ENCODE assay signal across 8 mouse cellular contexts in the genomic region with DNA sequence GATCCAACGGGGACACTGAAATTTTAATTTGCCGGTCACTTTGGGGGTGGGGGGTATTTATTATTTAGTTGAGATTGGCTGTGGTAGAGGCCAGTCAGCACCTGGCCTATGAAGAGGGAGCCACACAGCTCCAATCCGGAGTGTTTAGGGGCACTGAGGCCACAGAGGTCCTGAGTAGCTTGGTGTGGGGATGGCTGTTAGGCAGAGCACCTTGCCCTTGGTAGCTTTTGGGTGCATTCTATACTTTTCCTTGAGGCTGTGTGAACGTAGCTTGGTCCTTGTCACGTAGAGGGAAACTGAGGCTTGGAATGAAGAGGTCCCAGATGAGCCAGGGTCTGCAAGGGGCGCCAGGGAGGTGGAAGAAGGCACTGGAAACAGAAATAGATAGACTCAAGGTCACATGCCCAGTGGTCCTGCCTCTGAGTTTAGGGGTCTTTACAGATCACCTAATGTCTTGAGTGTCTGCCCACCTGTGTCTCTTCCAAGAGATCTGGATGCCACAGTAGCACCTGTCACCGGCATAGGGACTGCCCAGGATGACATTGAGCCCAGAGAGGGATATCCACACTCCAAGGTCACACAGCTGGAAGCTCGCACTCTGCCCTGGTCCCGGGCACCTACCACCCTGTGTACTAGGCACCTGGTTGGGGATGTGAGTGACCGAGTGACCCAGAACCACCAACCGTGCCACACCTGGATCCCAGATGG. TPM values are rescaled to one million over a fixed set of nuclear protein-coding genes. Genes with fewer than 3 reads are reported as not detected.
DNase-seq lines count a peak whose midpoint lies in the region; ATAC-seq and TF ChIP-seq lines count a peak whose summit lies in the region.

No protein-coding gene starts in this region.

- H3K79me2 ChIP-seq in heart, adult 2 months (replicated peaks; ENCODE audit: control insufficient read depth, insufficient read depth, low read length): peaks cover 23% of the 10 kb centered on the region

- H3K27ac ChIP-seq in heart, adult 2 months: peak overlapping the region; percentile 99
- peak overlapping the region; percentile 89 for H3K27ac ChIP-seq in ES-Bruce4 (ENCODE audit: insufficient read depth, low read length)
- peak overlapping the region; percentile 84; the same call in 1 of the 2 replicates for H3K27ac ChIP-seq in forebrain, embryonic 15.5 days (replicated peaks)
- H3K27ac ChIP-seq in liver, embryonic 15.5 days (replicated peaks): peak overlapping the region; percentile 88

- peak in 1 of 2 experiments; percentile 25 for DNase-seq in heart, adult 2 months
- no peak for DNase-seq in heart, postnatal 25 days (ENCODE audit: low spot score)
- DNase-seq in ovary, postnatal 14 days (ENCODE audit: low spot score): no peak
- no peak for DNase-seq in embryo, embryonic 9.5 days (ENCODE audit: extremely low spot score)

- intact Hi-C loops in heart, adult 2 months (cut with DNase I): loop anchor here (2.0 kb wide), 1 partner anchor 28 kb away; a partner anchor contains a TSS
- intact Hi-C loops in heart, postnatal 25 days (cut with DNase I): loop anchor here (2.0 kb wide), 1 partner anchor 28 kb away; a partner anchor contains a TSS

- H3K4me1 ChIP-seq in heart, adult 2 months (ENCODE audit: control insufficient read depth, insufficient read depth, low read length): peaks cover 24% of the 10 kb centered on the region
- H3K4me1 ChIP-seq in ES-Bruce4 (ENCODE audit: control insufficient read depth, insufficient read depth, low read length): peaks cover 2% of the 10 kb centered on the region
- H3K4me1 ChIP-seq in forebrain, embryonic 15.5 days: peaks cover 64% of the 10 kb centered on the region
- peaks cover 78% of the 10 kb centered on the region for H3K4me1 ChIP-seq in liver, embryonic 15.5 days (replicated peaks)

- no peak for ATAC-seq in forebrain, embryonic 15.5 days (replicated peaks)
- ATAC-seq in liver, embryonic 15.5 days (ENCODE audit: insufficient read depth): no peak
- no peak for ATAC-seq in frontal cortex, adult (ENCODE audit: low TSS enrichment)

- 33% methylated on average over 11 of the region's 11 CpGs for WGBS in heart, adult 2 months
- WGBS in forebrain, embryonic 15.5 days: 60% methylated on average over 11 of the region's 11 CpGs
- WGBS in liver, embryonic 15.5 days (ENCODE audit: insufficient replicate concordance): 46% methylated on average over 11 of the region's 11 CpGs

- H3K9me3 ChIP-seq in ES-Bruce4 (replicated peaks; ENCODE audit: control insufficient read depth, insufficient read depth, low read length, poor library complexity, severe bottlenecking): no peaks in the 10 kb centered on the region
- no peaks in the 10 kb centered on the region for H3K9me3 ChIP-seq in forebrain, embryonic 15.5 days
- no peaks in the 10 kb centered on the region for H3K9me3 ChIP-seq in liver, embryonic 15.5 days (replicated peaks)

- peak overlapping the region; percentile 89 for H3K4me2 ChIP-seq in forebrain, embryonic 15.5 days (replicated peaks)
- peak overlapping the region; percentile 92 for H3K4me2 ChIP-seq in liver, embryonic 15.5 days

- H3K27me3 ChIP-seq in heart, adult 2 months (ENCODE audit: control insufficient read depth, insufficient read depth, low read length): no peaks in the 10 kb centered on the region
- no peaks in the 10 kb centered on the region for H3K27me3 ChIP-seq in ES-Bruce4 (ENCODE audit: control insufficient read depth, insufficient read depth, low read length, poor library complexity, severe bottlenecking)
- H3K27me3 ChIP-seq in forebrain, embryonic 15.5 days: peaks cover 19% of the 10 kb centered on the region
- no peaks in the 10 kb centered on the region for H3K27me3 ChIP-seq in liver, embryonic 15.5 days

- peak overlapping the region; percentile 15 for H3K9ac ChIP-seq in heart, adult 2 months (ENCODE audit: low read depth, low read length)
- peak overlapping the region; percentile 97 for H3K9ac ChIP-seq in ES-Bruce4 (ENCODE audit: low read depth, poor library complexity, severe bottlenecking)
- H3K9ac ChIP-seq in forebrain, embryonic 15.5 days (replicated peaks): peak overlapping the region; percentile 76
- H3K9ac ChIP-seq in liver, embryonic 15.5 days: peak overlapping the region; percentile 84

- H3K4me3 ChIP-seq in heart, adult 2 months: peak overlapping the region; percentile 85
- peak overlapping the region; percentile 95 for H3K4me3 ChIP-seq in ES-Bruce4 (ENCODE audit: low read depth, low read length)
- H3K4me3 ChIP-seq in forebrain, embryonic 15.5 days: peak overlapping the region; percentile 91
- H3K4me3 ChIP-seq in liver, embryonic 15.5 days (replicated peaks): peak overlapping the region; percentile 86

- TF ChIP-seq POLR2A in heart, adult 2 months (IDR thresholded peaks at IDR 0.05; ENCODE audit: insufficient read depth, low read depth, low read length): no peak
- no peak for TF ChIP-seq POLR2A in ES-Bruce4 (IDR thresholded peaks at IDR 0.05; ENCODE audit: insufficient read depth, low read length)

- H3K36me3 ChIP-seq in heart, adult 2 months (ENCODE audit: control insufficient read depth, insufficient read depth, low read length): no peaks in the 10 kb centered on the region
- H3K36me3 ChIP-seq in ES-Bruce4 (ENCODE audit: control insufficient read depth, insufficient read depth, low read length, poor library complexity, severe bottlenecking): peaks cover 1% of the 10 kb centered on the region; the same call in 1 of the 2 replicates
- H3K36me3 ChIP-seq in forebrain, embryonic 15.5 days: peaks cover 5% of the 10 kb centered on the region
- peaks cover 42% of the 10 kb centered on the region for H3K36me3 ChIP-seq in liver, embryonic 15.5 days (replicated peaks)

- no peak for TF ChIP-seq CTCF in heart, adult 2 months (IDR thresholded peaks at IDR 0.05)
- no peak for TF ChIP-seq CTCF in ES-Bruce4 (IDR thresholded peaks at IDR 0.05; ENCODE audit: low read depth, low read length)

- TF ChIP-seq EP300 in heart, adult 2 months (IDR thresholded peaks at IDR 0.05; ENCODE audit: insufficient read depth, low read depth, low read length): no peak
- 0 out of 2 replicates have a peak, but pooled peaks have one; percentile 2 for TF ChIP-seq EP300 in ES-Bruce4 (IDR thresholded peaks at IDR 0.05; ENCODE audit: insufficient read depth, low read depth, low read length)

RNA-seq across cellular contexts. Expression of a gene that starts 4.0 kb away (rescaled TPM):
- 10 to 100 TPM; 35.2 to 41.4 TPM for total RNA-seq in heart, adult 2 months (2021)
- polyA plus RNA-seq in heart, adult 2 months (2012; rRNA removed): 16.1 and 20.6 TPM in 2 replicates
- total RNA-seq in heart, postnatal 25 days (2021): 10 to 100 TPM; 34.5 to 42.2 TPM
- polyA plus RNA-seq in ES-Bruce4 (2011; ENCODE audit: insufficient read depth, insufficient read length, low read depth, missing spikeins): 12.6 and 14.4 TPM in 2 replicates
- polyA plus RNA-seq in forebrain, embryonic 15.5 days (2015; fragmentation: Nextera tagmentation; extraction: Ambion mirVana): 12.1 and 15.1 TPM in 2 replicates
- polyA plus RNA-seq in liver, embryonic 15.5 days (2015; fragmentation: Nextera tagmentation; extraction: Ambion mirVana): 47.6 and 56.9 TPM in 2 replicates

RNA-seq across cellular contexts. Expression of a gene that starts 28.7 kb away (rescaled TPM):
- 10 to 100 TPM; 14.1 to 16.5 TPM for total RNA-seq in heart, adult 2 months (2021)
- 22.3 and 23.3 TPM in 2 replicates for polyA plus RNA-seq in heart, adult 2 months (2012; rRNA removed)
- total RNA-seq in heart, postnatal 25 days (2021): 10 to 100 TPM; 15.6 to 17.4 TPM
- 36.8 and 44.9 TPM in 2 replicates for polyA plus RNA-seq in ES-Bruce4 (2011; ENCODE audit: insufficient read depth, insufficient read length, low read depth, missing spikeins)
- 54.9 and 57.8 TPM in 2 replicates for polyA plus RNA-seq in forebrain, embryonic 15.5 days (2015; fragmentation: Nextera tagmentation; extraction: Ambion mirVana)
- 26.0 and 32.6 TPM in 2 replicates for polyA plus RNA-seq in liver, embryonic 15.5 days (2015; fragmentation: Nextera tagmentation; extraction: Ambion mirVana)

RNA-seq across cellular contexts. Expression of a gene that starts 33.3 kb away (rescaled TPM):
- 100 to 1,000 TPM; 115 to 123 TPM for total RNA-seq in heart, adult 2 months (2021)
- polyA plus RNA-seq in heart, adult 2 months (2012; rRNA removed): 89.3 and 116 TPM in 2 replicates
- total RNA-seq in heart, postnatal 25 days (2021): 100 to 1,000 TPM; 122 to 123 TPM
- polyA plus RNA-seq in ES-Bruce4 (2011; ENCODE audit: insufficient read depth, insufficient read length, low read depth, missing spikeins): 46.3 and 53.0 TPM in 2 replicates
- 211 and 229 TPM in 2 replicates for polyA plus RNA-seq in forebrain, embryonic 15.5 days (2015; fragmentation: Nextera tagmentation; extraction: Ambion mirVana)
- polyA plus RNA-seq in liver, embryonic 15.5 days (2015; fragmentation: Nextera tagmentation; extraction: Ambion mirVana): 111 and 117 TPM in 2 replicates

RNA-seq across cellular contexts. Expression of a gene that starts 37.5 kb away (rescaled TPM):
- 1,000 to 10,000 TPM; 1,027 to 1,244 TPM for total RNA-seq in heart, adult 2 months (2021)
- 887 and 1,187 TPM in 2 replicates for polyA plus RNA-seq in heart, adult 2 months (2012; rRNA removed)
- total RNA-seq in heart, postnatal 25 days (2021): 1,000 to 10,000 TPM in 1 of 2 experiments, 100 to 1,000 TPM in 1; 925 to 1,035 TPM
- polyA plus RNA-seq in ES-Bruce4 (2011; ENCODE audit: insufficient read depth, insufficient read length, low read depth, missing spikeins): 2,442 and 2,478 TPM in 2 replicates
- 633 and 637 TPM in 2 replicates for polyA plus RNA-seq in forebrain, embryonic 15.5 days (2015; fragmentation: Nextera tagmentation; extraction: Ambion mirVana)
- polyA plus RNA-seq in liver, embryonic 15.5 days (2015; fragmentation: Nextera tagmentation; extraction: Ambion mirVana): 270 and 306 TPM in 2 replicates

RNA-seq across cellular contexts. Expression of a gene that starts 40.3 kb away (rescaled TPM):
- total RNA-seq in heart, adult 2 months (2021): under 1 TPM; 0.36 to 0.70 TPM
- polyA plus RNA-seq in heart, adult 2 months (2012; rRNA removed): 0.06 and 0.15 TPM in 2 replicates
- 1 to 10 TPM in 1 of 2 experiments, under 1 TPM in 1; 0.87 to 1.2 TPM for total RNA-seq in heart, postnatal 25 days (2021)
- polyA plus RNA-seq in ES-Bruce4 (2011; ENCODE audit: insufficient read depth, insufficient read length, low read depth, missing spikeins): 0.68 TPM in 1 of 2 replicates, not detected in the other
- polyA plus RNA-seq in forebrain, embryonic 15.5 days (2015; fragmentation: Nextera tagmentation; extraction: Ambion mirVana): 0.13 and 0.25 TPM in 2 replicates
- polyA plus RNA-seq in liver, embryonic 15.5 days (2015; fragmentation: Nextera tagmentation; extraction: Ambion mirVana): 32.9 and 36.3 TPM in 2 replicates

Comparison
In these comparisons a context has a peak if more than half of its experiments do, and no peak if none do; other contexts are left out.
1. H3K9ac ChIP-seq: peak in every context shown above with its lines; median percentile 97 in ES-Bruce4; 84 in liver, embryonic 15.5 days; 76 in forebrain, embryonic 15.5 days; 15 in heart, adult 2 months.